Mouse (Mus musculus) liver, postnatal 0 days (tissue): Measurements from ENCODE around the gene Dgki. TPM values are rescaled to one million over a fixed set of nuclear protein-coding genes. Genes with fewer than 3 reads are reported as not detected.

Experiments used
- ATAC-seq: fragments of 200-750 bp; cut with Nextera tagmentation; 2 replicates; pipeline ENCODE4 v1.8.0; 2017; ENCODE audit warnings: mild to moderate bottlenecking, moderate library complexity
- DNase-seq: peaks from one replicate; pipeline ENCODE4 v3.0.0-alpha.2; 2016
- H3K27ac ChIP-seq: fragments of 300-500 bp; sonication (generic); 2 replicates; pipeline ENCODE4 v1.5.1; 2014; ENCODE audit warnings: antibody characterized with exemption, moderate library complexity, mild to moderate bottlenecking, low read depth
- H3K27me3 ChIP-seq: fragments of 300-500 bp; sonication (generic); 2 replicates; pipeline ENCODE4 v1.6.1; 2014; ENCODE audit warnings: low read length, control low read depth, mixed read lengths; ENCODE audit not compliant: insufficient read depth
- H3K36me3 ChIP-seq: fragments of 300-500 bp; sonication (generic); replicated peaks from 2 replicates; pipeline ENCODE4 v1.6.1; 2014; ENCODE audit warnings: mild to moderate bottlenecking, control low read depth, low read length, moderate library complexity, mixed read lengths; ENCODE audit not compliant: insufficient read depth
- H3K4me1 ChIP-seq: fragments of 300-500 bp; sonication (generic); 2 replicates; pipeline ENCODE4 v1.6.1; 2014; ENCODE audit warnings: antibody characterized with exemption, mild to moderate bottlenecking, control low read depth; ENCODE audit not compliant: insufficient read depth
- H3K4me2 ChIP-seq: fragments of 300-500 bp; sonication (generic); 2 replicates; pipeline ENCODE4 v1.6.1; 2014; ENCODE audit warnings: low read depth, mild to moderate bottlenecking, low read length, moderate library complexity, mixed read lengths
- H3K4me3 ChIP-seq: fragments of 300-500 bp; sonication (generic); 2 replicates; pipeline ENCODE4 v1.5.1; 2014; ENCODE audit warnings: low read depth, low read length
- H3K9ac ChIP-seq: fragments of 300-500 bp; sonication (generic); replicated peaks from 2 replicates; pipeline ENCODE4 v1.6.1; 2014; ENCODE audit warnings: mild to moderate bottlenecking, moderate library complexity
- H3K9me3 ChIP-seq: fragments of 300-500 bp; sonication (generic); 2 replicates; pipeline ENCODE4 v1.6.1; 2016; ENCODE audit warnings: mild to moderate bottlenecking, control low read depth, low read length, mixed read lengths
- CTCF ChIP-seq: sonication (generic); IDR thresholded peaks from 2 replicates; pipeline ENCODE4 v1.5.1; 2016; ENCODE audit warnings: antibody characterized with exemption, low read depth
- EP300 ChIP-seq: IDR thresholded peaks from 2 replicates; pipeline ENCODE4 v1.6.1; 2016; ENCODE audit warnings: antibody characterized with exemption, low read depth, mild to moderate bottlenecking
- WGBS: fragments of 180-500 bp; shearing (Covaris S2); extraction: QIAGEN DNeasy Blood & Tissue Kit; methylation state at CpG from one replicate; pipeline ENCODE4 v1.1.7; 2014; ENCODE audit not compliant: insufficient replicate concordance; 5-methylcytosine and 5-hydroxymethylcytosine counted together
- polyA plus RNA-seq: library from polyadenylated mRNA; unstranded; fragments of >200 nt; fragmentation: Nextera tagmentation; extraction: Ambion mirVana; gene quantifications from 2 replicates; pipeline ENCODE4 v1.2.1, GENCODE M21; 2015

The Dgki gene
- polyA plus RNA-seq, 1 experiment from 2014 or later, result 0.56 TPM

- H3K9ac ChIP-seq, result no peak overlapping the region
- no peaks in the 10 kb centered on the region for H3K9me3 ChIP-seq
- no peak for ATAC-seq
- H3K27ac ChIP-seq, result no peak overlapping the region
- no peaks in the 10 kb centered on the region for H3K4me1 ChIP-seq
- no peak for DNase-seq
- no peak overlapping the region for H3K4me2 ChIP-seq
- TF ChIP-seq CTCF, result no peak
- no peak for TF ChIP-seq EP300
- 69% methylated on average over 7 of the region's 7 CpGs for WGBS
- no peaks in the 10 kb centered on the region for H3K27me3 ChIP-seq
- H3K4me3 ChIP-seq, result no peak overlapping the region
- H3K36me3 ChIP-seq, result no peaks in the 10 kb centered on the region
Observed at GRCm38 (mm10) chr6:36850422-36851129, 449.4 kb downstream of the Dgki start.

DNA sequence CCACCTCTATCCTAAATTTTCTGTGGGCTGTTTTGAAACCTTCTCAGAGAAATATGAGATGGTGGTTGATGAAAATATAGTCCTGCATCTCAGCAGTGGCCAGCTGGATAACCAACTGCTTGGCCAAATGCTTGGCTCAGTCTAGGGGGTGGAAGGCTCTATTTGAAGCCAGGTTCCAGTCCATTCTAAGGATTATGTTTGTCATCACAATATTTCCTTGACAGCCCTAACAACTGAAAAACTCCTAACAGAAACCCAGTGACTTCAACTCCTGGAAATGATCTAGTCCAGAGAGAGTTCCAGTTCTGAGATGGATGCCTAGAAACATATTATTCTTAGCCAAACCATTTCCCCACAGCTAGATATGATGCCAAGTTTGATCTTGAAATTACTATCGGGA lies 454.7 kb downstream of the Dgki start:
- 80% methylated on average over 1 of the region's 1 CpGs for WGBS
- H3K9me3 ChIP-seq, result no peaks in the 10 kb centered on the region
- H3K36me3 ChIP-seq, result no peaks in the 10 kb centered on the region
- DNase-seq (no peak), ATAC-seq (no peak)
- no peak overlapping the region for H3K27ac ChIP-seq
- no peak overlapping the region for H3K4me2 ChIP-seq
- H3K4me1 ChIP-seq, result no peaks in the 10 kb centered on the region
- no peak overlapping the region for H3K9ac ChIP-seq
- H3K4me3 ChIP-seq, result no peak overlapping the region
- TF ChIP-seq EP300 (no peak), CTCF (no peak)
- H3K27me3 ChIP-seq, result no peaks in the 10 kb centered on the region

GRCm38 (mm10) chr6:36844258-36844657 lies 455.7 kb downstream of the Dgki start:
- ATAC-seq, result no peak
- WGBS, result 80% methylated on average over 6 of the region's 6 CpGs

DNA sequence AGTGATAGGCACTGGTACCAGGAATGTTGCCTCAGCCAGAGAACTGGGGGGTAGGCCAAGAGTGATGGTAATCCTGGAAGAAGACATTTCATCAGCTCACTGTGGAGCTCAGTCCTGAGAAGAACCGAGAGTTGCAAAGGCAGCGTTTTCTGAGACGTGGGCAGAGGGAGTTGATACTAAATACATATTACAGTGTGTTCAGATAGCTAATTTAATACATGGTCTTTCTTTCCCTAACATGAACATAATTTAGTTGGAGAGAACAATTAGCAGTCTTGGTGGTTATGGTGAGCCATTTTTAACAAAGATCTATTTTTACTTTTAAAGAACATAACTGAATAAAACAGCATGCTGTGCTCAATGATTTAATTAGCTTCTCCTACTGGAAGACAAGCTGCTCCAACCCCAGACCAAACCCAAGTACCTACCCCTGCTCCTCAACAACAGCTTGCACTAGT lies 456.9 kb downstream of the Dgki start:
- no peaks in the 10 kb centered on the region for H3K36me3 ChIP-seq
- WGBS, result 79% methylated on average over 3 of the region's 3 CpGs
- no peak overlapping the region for H3K27ac ChIP-seq
- DNase-seq, result no peak
- no peak overlapping the region for H3K4me3 ChIP-seq
- H3K4me2 ChIP-seq, result no peak overlapping the region
- TF ChIP-seq CTCF, result no peak
- TF ChIP-seq EP300, result no peak
- no peaks in the 10 kb centered on the region for H3K9me3 ChIP-seq
- no peak for ATAC-seq
- H3K4me1 ChIP-seq, result no peaks in the 10 kb centered on the region
- no peak overlapping the region for H3K9ac ChIP-seq
- no peaks in the 10 kb centered on the region for H3K27me3 ChIP-seq

More at GRCm38 (mm10) chr6:36844258-36844657, 455.7 kb downstream of the Dgki start:
- Histone ChIP-seq H3K9me3 (no peaks in the 10 kb centered on the region), H3K36me3 (no peaks in the 10 kb centered on the region), H3K9ac (no peak overlapping the region), H3K4me3 (no peak overlapping the region), H3K4me2 (no peak overlapping the region), H3K27ac (no peak overlapping the region), H3K4me1 (no peaks in the 10 kb centered on the region), H3K27me3 (no peaks in the 10 kb centered on the region)
- DNase-seq, result no peak
- TF ChIP-seq EP300, result no peak
- no peak for TF ChIP-seq CTCF

DNA sequence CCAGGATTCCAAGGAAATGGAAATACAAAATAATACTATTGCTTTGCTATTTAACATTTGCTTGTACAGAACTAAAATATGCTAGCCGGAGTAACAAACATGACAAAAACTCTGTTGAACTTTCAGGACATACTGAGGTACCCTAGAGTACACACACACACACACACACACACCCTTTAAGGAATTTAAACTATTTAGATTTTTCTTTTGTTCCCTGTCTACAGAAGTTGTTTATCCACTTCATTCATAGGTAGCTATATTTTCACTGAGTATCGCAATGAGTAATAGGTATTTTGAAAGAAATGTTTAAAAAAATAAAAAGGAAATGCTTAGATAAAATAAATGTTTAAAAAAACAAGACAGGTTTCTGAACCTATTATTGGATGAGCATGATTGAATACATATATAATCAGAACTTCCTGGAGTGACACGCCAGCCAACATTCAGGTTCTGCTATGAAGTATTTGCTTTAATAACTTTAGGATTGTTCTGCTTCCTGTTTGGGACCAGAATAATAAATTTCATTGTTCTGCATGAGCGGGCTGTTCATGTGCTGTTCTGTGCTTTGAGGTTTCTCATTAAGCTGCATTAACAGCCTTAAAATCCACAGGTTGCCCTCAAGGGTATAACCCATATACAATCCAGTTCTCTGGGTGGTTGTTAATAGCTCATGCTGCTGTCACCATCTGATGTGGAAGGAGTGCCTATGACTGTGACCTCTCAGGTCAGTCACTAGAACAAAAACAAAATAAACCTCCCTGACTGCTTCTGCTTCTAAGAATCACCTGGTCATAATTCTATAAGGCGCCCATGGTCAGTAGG lies 457.7 kb downstream of the Dgki start:
- Histone ChIP-seq H3K36me3 (no peaks in the 10 kb centered on the region), H3K4me3 (no peak overlapping the region), H3K27me3 (no peaks in the 10 kb centered on the region), H3K9ac (no peak overlapping the region), H3K9me3 (no peaks in the 10 kb centered on the region), H3K4me2 (no peak overlapping the region), H3K27ac (no peak overlapping the region), H3K4me1 (no peaks in the 10 kb centered on the region)
- TF ChIP-seq CTCF (no peak), EP300 (no peak)
- WGBS, result 75% methylated on average over 5 of the region's 5 CpGs
- no peak for DNase-seq
- ATAC-seq, result no peak

DNA sequence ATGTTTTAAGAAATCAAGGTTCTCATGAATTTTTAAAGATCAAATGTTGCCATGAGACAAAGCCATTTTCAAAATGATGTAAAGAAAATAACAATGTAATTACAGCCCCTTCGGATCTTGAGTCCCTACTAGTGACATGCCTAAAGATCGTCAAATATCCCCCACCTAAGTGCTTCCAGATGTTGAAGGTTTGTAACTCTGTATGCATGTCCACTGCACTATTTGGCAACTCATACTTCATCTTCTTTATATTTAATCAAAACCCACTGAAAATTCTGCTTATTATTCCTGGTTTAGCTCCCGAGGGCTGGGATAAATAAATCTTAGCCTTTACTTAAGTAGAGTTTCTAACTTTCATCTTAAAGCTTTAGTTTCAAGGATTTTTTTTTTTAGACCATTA lies 458.3 kb downstream of the Dgki start:
- ATAC-seq (no peak), DNase-seq (no peak)
- no peak overlapping the region for H3K27ac ChIP-seq
- H3K4me1 ChIP-seq, result no peaks in the 10 kb centered on the region
- TF ChIP-seq CTCF (no peak), EP300 (no peak)
- WGBS, result 79% methylated on average over 3 of the region's 3 CpGs
- no peaks in the 10 kb centered on the region for H3K27me3 ChIP-seq
- H3K4me2 ChIP-seq, result no peak overlapping the region
- no peak overlapping the region for H3K9ac ChIP-seq
- H3K36me3 ChIP-seq, result no peaks in the 10 kb centered on the region
- H3K4me3 ChIP-seq, result no peak overlapping the region
- H3K9me3 ChIP-seq, result no peaks in the 10 kb centered on the region
